Mouse (Mus musculus): ENCODE results near the gene Chmp4b. TPM values are rescaled to one million over a fixed set of nuclear protein-coding genes. Genes with fewer than 3 reads are reported as not detected.

Chmp4b gene
- polyA plus RNA-seq, 2 experiments, result 20.7 to 206 TPM

- WGBS, result 29% methylated on average over 7 of the region's 7 CpGs
- Histone ChIP-seq H3K27me3 (ENCODE audit: control insufficient read depth, insufficient read depth, low read length) (no peaks in the 10 kb centered on the region), H3K4me1 (ENCODE audit: control insufficient read depth, insufficient read depth, low read length) (peaks cover 18% of the 10 kb centered on the region), H3K9me3 (ENCODE audit: control insufficient read depth, low read length) (no peaks in the 10 kb centered on the region), H3K9ac (ENCODE audit: low read depth, low read length, severe bottlenecking) (no peak overlapping the region), H3K27ac (replicated peaks; ENCODE audit: low read depth, low read length) (no peak overlapping the region), H3K36me3 (ENCODE audit: control insufficient read depth, insufficient read depth, low read length) (no peaks in the 10 kb centered on the region), H3K4me2 (replicated peaks; ENCODE audit: low read depth, low read length, severe bottlenecking) (no peak overlapping the region), H3K4me3 (replicated peaks; ENCODE audit: low read length) (no peak overlapping the region)
- no peak for DNase-seq (ENCODE audit: low spot score)
- TF ChIP-seq POLR2A (IDR thresholded peaks at IDR 0.05; ENCODE audit: borderline replicate concordance, extremely low read depth, insufficient read depth, insufficient read length), result no peak
- ATAC-seq (ENCODE audit: low FRiP score, low read depth), result no peak
These were observed 83.9 kb downstream of the Chmp4b start for GRCm38 (mm10) chr2:154735416-154735815.

GRCm38 (mm10) chr2:154735986-154736385, 84.5 kb downstream of the Chmp4b start:
- WGBS, result 80% methylated on average over 7 of the region's 7 CpGs
- no peaks in the 10 kb centered on the region for H3K27me3 ChIP-seq (ENCODE audit: control insufficient read depth, insufficient read depth, low read length)
- no peak for ATAC-seq (ENCODE audit: low FRiP score, low read depth)
- no peak overlapping the region for H3K9ac ChIP-seq (ENCODE audit: low read depth, low read length, severe bottlenecking)
- no peaks in the 10 kb centered on the region for H3K36me3 ChIP-seq (ENCODE audit: control insufficient read depth, insufficient read depth, low read length)
- TF ChIP-seq POLR2A (IDR thresholded peaks at IDR 0.05; ENCODE audit: borderline replicate concordance, extremely low read depth, insufficient read depth, insufficient read length), result no peak
- no peak overlapping the region for H3K27ac ChIP-seq (replicated peaks; ENCODE audit: low read depth, low read length)
- no peak overlapping the region for H3K4me3 ChIP-seq (replicated peaks; ENCODE audit: low read length)
- H3K9me3 ChIP-seq (ENCODE audit: control insufficient read depth, low read length), result no peaks in the 10 kb centered on the region
- no peak for DNase-seq (ENCODE audit: low spot score)
- no peak overlapping the region for H3K4me2 ChIP-seq (replicated peaks; ENCODE audit: low read depth, low read length, severe bottlenecking)
- peaks cover 15% of the 10 kb centered on the region for H3K4me1 ChIP-seq (ENCODE audit: control insufficient read depth, insufficient read depth, low read length)

DNA sequence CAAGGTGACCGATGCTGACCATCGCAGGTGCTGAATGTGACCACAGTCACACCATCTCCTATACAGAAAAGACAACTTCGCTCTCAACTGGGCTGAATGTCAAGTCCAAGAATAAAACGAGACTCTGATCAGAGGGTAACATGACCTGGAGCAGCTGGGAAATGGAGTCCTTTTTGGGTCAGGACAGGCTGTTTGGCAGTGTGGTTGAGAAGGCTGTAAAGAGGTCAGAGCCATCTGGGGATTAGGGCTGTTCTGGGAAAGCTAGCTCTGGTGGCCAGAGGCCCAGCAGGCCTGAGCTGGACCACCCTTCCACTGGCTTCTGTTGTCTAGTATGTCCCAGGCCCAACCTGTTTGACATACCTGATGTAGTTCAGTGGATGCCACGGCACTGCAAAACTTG, 87.1 kb downstream of the Chmp4b start:
- 81% methylated on average over 5 of the region's 5 CpGs for WGBS
- no peaks in the 10 kb centered on the region for H3K9me3 ChIP-seq (ENCODE audit: control insufficient read depth, low read length)
- H3K36me3 ChIP-seq (ENCODE audit: control insufficient read depth, insufficient read depth, low read length), result no peaks in the 10 kb centered on the region
- TF ChIP-seq POLR2A (IDR thresholded peaks at IDR 0.05; ENCODE audit: borderline replicate concordance, extremely low read depth, insufficient read depth, insufficient read length), result no peak
- H3K4me2 ChIP-seq (replicated peaks; ENCODE audit: low read depth, low read length, severe bottlenecking), result no peak overlapping the region
- no peaks in the 10 kb centered on the region for H3K27me3 ChIP-seq (ENCODE audit: control insufficient read depth, insufficient read depth, low read length)
- H3K4me3 ChIP-seq (replicated peaks; ENCODE audit: low read length), result no peak overlapping the region
- peaks cover 11% of the 10 kb centered on the region for H3K4me1 ChIP-seq (ENCODE audit: control insufficient read depth, insufficient read depth, low read length)
- H3K9ac ChIP-seq (ENCODE audit: low read depth, low read length, severe bottlenecking), result no peak overlapping the region
- no peak overlapping the region for H3K27ac ChIP-seq (replicated peaks; ENCODE audit: low read depth, low read length)
- DNase-seq (ENCODE audit: low spot score) (no peak), ATAC-seq (ENCODE audit: low FRiP score, low read depth) (no peak)

DNA sequence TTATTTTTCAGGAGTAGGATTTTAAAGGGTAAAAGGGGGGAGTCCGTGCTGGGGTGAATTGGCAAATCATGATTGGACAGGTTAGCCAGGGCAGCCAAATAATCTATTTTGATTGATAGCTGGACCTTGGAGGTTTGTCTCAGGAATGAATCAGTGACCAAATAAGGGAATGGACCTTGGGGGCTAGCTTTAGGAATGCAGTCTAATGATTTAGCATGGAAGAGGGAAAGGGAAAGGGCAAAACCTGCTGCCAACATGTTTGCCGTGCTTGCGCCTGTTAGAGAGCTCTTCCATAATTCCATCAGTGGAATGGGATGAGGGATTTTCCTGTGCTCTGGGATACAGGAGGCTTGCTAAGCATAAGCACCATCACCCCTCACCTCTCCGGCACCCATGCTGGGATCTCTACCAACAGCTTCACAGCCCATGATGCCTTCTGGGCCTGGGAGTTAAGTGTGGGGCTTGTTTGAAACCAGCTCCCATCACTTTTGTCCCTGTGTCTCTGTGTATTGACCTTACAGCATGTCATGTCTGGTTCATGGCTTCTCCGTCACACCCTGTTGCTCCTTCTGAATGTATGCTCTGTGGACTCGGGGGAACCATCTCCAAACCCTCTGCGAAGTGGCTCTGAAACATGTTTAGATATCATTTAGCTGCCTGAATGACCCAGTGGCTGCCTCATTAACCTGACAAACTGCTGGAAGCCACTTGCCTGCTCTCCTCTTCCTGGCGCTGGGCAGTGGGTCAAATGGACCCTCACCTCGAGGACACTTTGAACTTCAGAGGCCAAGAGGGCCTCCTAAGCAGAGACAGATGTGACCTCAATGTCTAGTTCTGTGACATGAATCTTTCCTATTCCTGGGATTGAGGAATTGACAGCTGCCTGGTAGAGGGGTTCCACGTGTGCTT, 91.7 kb downstream of the Chmp4b start:
- Histone ChIP-seq H3K4me2 (replicated peaks; ENCODE audit: low read depth, low read length, severe bottlenecking) (no peak overlapping the region), H3K9ac (ENCODE audit: low read depth, low read length, severe bottlenecking) (no peak overlapping the region), H3K36me3 (ENCODE audit: control insufficient read depth, insufficient read depth, low read length) (no peaks in the 10 kb centered on the region), H3K27ac (replicated peaks; ENCODE audit: low read depth, low read length) (no peak overlapping the region), H3K27me3 (ENCODE audit: control insufficient read depth, insufficient read depth, low read length) (no peaks in the 10 kb centered on the region), H3K9me3 (ENCODE audit: control insufficient read depth, low read length) (no peaks in the 10 kb centered on the region), H3K4me1 (ENCODE audit: control insufficient read depth, insufficient read depth, low read length) (no peaks in the 10 kb centered on the region), H3K4me3 (replicated peaks; ENCODE audit: low read length) (no peak overlapping the region)
- DNase-seq (ENCODE audit: low spot score) (no peak), ATAC-seq (ENCODE audit: low FRiP score, low read depth) (no peak)
- no peak for TF ChIP-seq POLR2A (IDR thresholded peaks at IDR 0.05; ENCODE audit: borderline replicate concordance, extremely low read depth, insufficient read depth, insufficient read length)
- whole genome bisulfite sequencing, result 47% methylated on average over 10 of the region's 10 CpGs

GRCm38 (mm10) chr2:154743915-154744314, 92.4 kb downstream of the Chmp4b start:
- Histone ChIP-seq H3K27ac (replicated peaks; ENCODE audit: low read depth, low read length) (no peak overlapping the region), H3K4me1 (ENCODE audit: control insufficient read depth, insufficient read depth, low read length) (peaks cover 1% of the 10 kb centered on the region), H3K9me3 (ENCODE audit: control insufficient read depth, low read length) (no peaks in the 10 kb centered on the region), H3K4me2 (replicated peaks; ENCODE audit: low read depth, low read length, severe bottlenecking) (no peak overlapping the region), H3K36me3 (ENCODE audit: control insufficient read depth, insufficient read depth, low read length) (no peaks in the 10 kb centered on the region), H3K27me3 (ENCODE audit: control insufficient read depth, insufficient read depth, low read length) (no peaks in the 10 kb centered on the region), H3K4me3 (replicated peaks; ENCODE audit: low read length) (no peak overlapping the region), H3K9ac (ENCODE audit: low read depth, low read length, severe bottlenecking) (no peak overlapping the region)
- DNase-seq (ENCODE audit: low spot score) (no peak), ATAC-seq (ENCODE audit: low FRiP score, low read depth) (no peak)
- WGBS, result 51% methylated on average over 4 of the region's 4 CpGs
- TF ChIP-seq POLR2A (IDR thresholded peaks at IDR 0.05; ENCODE audit: borderline replicate concordance, extremely low read depth, insufficient read depth, insufficient read length), result no peak

Other genes starting within 250 kb of the Chmp4b start
- 11.0 and 14.9 TPM in 2 replicates for gene Snta1, start 243.6 kb upstream of the Chmp4b start, polyA plus RNA-seq (2012; rRNA removed)
- 5.0 and 5.2 TPM in 2 replicates for gene Snta1, start 243.6 kb upstream of the Chmp4b start, polyA plus RNA-seq (2014; fragmentation: Nextera tagmentation; extraction: Ambion mirVana)
- gene Cbfa2t2, start 215.2 kb upstream of the Chmp4b start, polyA plus RNA-seq (2012; rRNA removed), result 26.4 and 36.0 TPM in 2 replicates
- 35.7 and 40.0 TPM in 2 replicates for gene Cbfa2t2, start 215.2 kb upstream of the Chmp4b start, polyA plus RNA-seq (2014; fragmentation: Nextera tagmentation; extraction: Ambion mirVana)
- 0.48 and 0.59 TPM in 2 replicates for gene 1700003F12Rik, start 104.6 kb upstream of the Chmp4b start, polyA plus RNA-seq (2012; rRNA removed)
- 0.91 and 1.4 TPM in 2 replicates for gene 1700003F12Rik, start 104.6 kb upstream of the Chmp4b start, polyA plus RNA-seq (2014; fragmentation: Nextera tagmentation; extraction: Ambion mirVana)
- 0.09 TPM in 1 of 2 replicates, not detected in the other for gene Actl10, start 99.9 kb upstream of the Chmp4b start, polyA plus RNA-seq (2012; rRNA removed)
- 0.21 and 0.30 TPM in 2 replicates for gene Actl10, start 99.9 kb upstream of the Chmp4b start, polyA plus RNA-seq (2014; fragmentation: Nextera tagmentation; extraction: Ambion mirVana)
- 6.7 and 8.0 TPM in 2 replicates for gene Necab3, start 92.8 kb upstream of the Chmp4b start, polyA plus RNA-seq (2012; rRNA removed)
- gene Necab3, start 92.8 kb upstream of the Chmp4b start, polyA plus RNA-seq (2014; fragmentation: Nextera tagmentation; extraction: Ambion mirVana), result 3.8 and 3.9 TPM in 2 replicates
- gene E2f1, start 81.8 kb upstream of the Chmp4b start, polyA plus RNA-seq (2012; rRNA removed), result 38.3 and 41.8 TPM in 2 replicates
- 9.3 and 9.4 TPM in 2 replicates for gene E2f1, start 81.8 kb upstream of the Chmp4b start, polyA plus RNA-seq (2014; fragmentation: Nextera tagmentation; extraction: Ambion mirVana)
- 20.6 and 21.2 TPM in 2 replicates for gene Pxmp4, start 48.0 kb upstream of the Chmp4b start, polyA plus RNA-seq (2012; rRNA removed)
- 27.0 and 27.6 TPM in 2 replicates for gene Pxmp4, start 48.0 kb upstream of the Chmp4b start, polyA plus RNA-seq (2014; fragmentation: Nextera tagmentation; extraction: Ambion mirVana)
- gene Zfp341, start 38.4 kb upstream of the Chmp4b start, polyA plus RNA-seq (2012; rRNA removed), result 7.1 and 8.9 TPM in 2 replicates
- gene Zfp341, start 38.4 kb upstream of the Chmp4b start, polyA plus RNA-seq (2014; fragmentation: Nextera tagmentation; extraction: Ambion mirVana), result 0.98 and 1.1 TPM in 2 replicates
- 0.16 and 0.58 TPM in 2 replicates for gene 4930519P11Rik, start 38.3 kb upstream of the Chmp4b start, polyA plus RNA-seq (2012; rRNA removed)
- gene 4930519P11Rik, start 38.3 kb upstream of the Chmp4b start, polyA plus RNA-seq (2014; fragmentation: Nextera tagmentation; extraction: Ambion mirVana), result 0.46 TPM in 1 of 2 replicates, not detected in the other
- gene Gm14214, start 118.3 kb downstream of the Chmp4b start, polyA plus RNA-seq (2012; rRNA removed), result not detected in 2 replicates
- not detected in 2 replicates for gene Gm14214, start 118.3 kb downstream of the Chmp4b start, polyA plus RNA-seq (2014; fragmentation: Nextera tagmentation; extraction: Ambion mirVana)
- gene Raly, start 139.4 kb downstream of the Chmp4b start, polyA plus RNA-seq (2012; rRNA removed), result 355 and 385 TPM in 2 replicates
- 65.0 and 66.6 TPM in 2 replicates for gene Raly, start 139.4 kb downstream of the Chmp4b start, polyA plus RNA-seq (2014; fragmentation: Nextera tagmentation; extraction: Ambion mirVana)
- 27.6 and 54.5 TPM in 2 replicates for gene a, start 139.7 kb downstream of the Chmp4b start, polyA plus RNA-seq (2012; rRNA removed)
- gene a, start 139.7 kb downstream of the Chmp4b start, polyA plus RNA-seq (2014; fragmentation: Nextera tagmentation; extraction: Ambion mirVana), result 17.8 and 19.9 TPM in 2 replicates
- 47.3 and 73.6 TPM in 2 replicates for gene Eif2s2, start 241.2 kb downstream of the Chmp4b start, polyA plus RNA-seq (2012; rRNA removed)
- 111 and 116 TPM in 2 replicates for gene Eif2s2, start 241.2 kb downstream of the Chmp4b start, polyA plus RNA-seq (2014; fragmentation: Nextera tagmentation; extraction: Ambion mirVana)